Mouse (Mus musculus) stomach, embryonic 16.5 days (tissue): ENCODE results near the gene Mbnl2. TPM values are rescaled to one million over a fixed set of nuclear protein-coding genes. Genes with fewer than 3 reads are reported as not detected.

ENCODE experiments used
- ATAC-seq: fragments of 200-750 bp; cut with Nextera tagmentation; 2 replicates; pipeline ENCODE4 v1.8.0; 2017; ENCODE audit warnings: moderate number of reproducible peaks, moderate TSS enrichment; ENCODE audit not compliant: insufficient read depth, low FRiP score
- H3K27ac ChIP-seq: fragments of 300-500 bp; sonication (generic); 2 replicates; pipeline ENCODE4 v1.5.1; 2014; ENCODE audit warnings: low read length
- H3K27me3 ChIP-seq: fragments of 300-500 bp; sonication (generic); 2 replicates; pipeline ENCODE4 v1.6.1; 2014; ENCODE audit warnings: low read length, control low read depth, mixed read lengths; ENCODE audit not compliant: control insufficient read depth, insufficient read depth
- H3K36me3 ChIP-seq: fragments of 300-500 bp; sonication (generic); 2 replicates; pipeline ENCODE4 v1.6.1; 2014; ENCODE audit warnings: low read length; ENCODE audit not compliant: control insufficient read depth, insufficient read depth
- H3K4me1 ChIP-seq: fragments of 300-500 bp; sonication (generic); 2 replicates; pipeline ENCODE4 v1.6.1; 2014; ENCODE audit warnings: low read length, control low read depth, mixed read lengths; ENCODE audit not compliant: control insufficient read depth, insufficient read depth
- H3K4me2 ChIP-seq: fragments of 300-500 bp; sonication (generic); 2 replicates; pipeline ENCODE4 v1.6.1; 2014; ENCODE audit warnings: low read depth, low read length, mixed read lengths
- H3K4me3 ChIP-seq: fragments of 300-500 bp; sonication (generic); replicated peaks from 2 replicates; pipeline ENCODE4 v1.5.1; 2014; ENCODE audit warnings: mild to moderate bottlenecking, low read length
- H3K9ac ChIP-seq: fragments of 300-500 bp; sonication (generic); 2 replicates; pipeline ENCODE4 v1.6.1; 2014; ENCODE audit warnings: low read length
- H3K9me3 ChIP-seq: fragments of 300-500 bp; sonication (generic); replicated peaks from 2 replicates; pipeline ENCODE4 v1.6.1; 2016; ENCODE audit warnings: low read length, control low read depth; ENCODE audit not compliant: control insufficient read depth
- WGBS: fragments of 180-500 bp; shearing (Covaris S2); extraction: QIAGEN DNeasy Blood & Tissue Kit; methylation state at CpG from one replicate; pipeline ENCODE4 v1.1.7; 2014; 5-methylcytosine and 5-hydroxymethylcytosine counted together
- polyA plus RNA-seq: library from polyadenylated mRNA; unstranded; fragments of >200 nt; fragmentation: Nextera tagmentation; extraction: Ambion mirVana; gene quantifications from 2 replicates; pipeline ENCODE4 v1.2.1, GENCODE M21; 2015

Gene Mbnl2
- polyA plus RNA-seq, 1 experiment from 2014 or later, result 131 TPM

- H3K4me1 ChIP-seq, result peaks cover 61% of the 10 kb centered on the region
- peak; percentile 33 for ATAC-seq
- H3K27me3 ChIP-seq, result no peaks in the 10 kb centered on the region
- no peaks in the 10 kb centered on the region for H3K9me3 ChIP-seq
- 0 out of 2 replicates have a peak, but pooled peaks cover 5% of the 10 kb centered on the region for H3K36me3 ChIP-seq
- H3K9ac ChIP-seq, result no peak overlapping the region
- H3K27ac ChIP-seq, result peak overlapping the region; percentile 84
- H3K4me2 ChIP-seq, result no peak overlapping the region
- no peak overlapping the region for H3K4me3 ChIP-seq
- 55% methylated on average over 6 of the region's 6 CpGs for WGBS
Observed at GRCm38 (mm10) chr14:120292617-120293195, 17.2 kb downstream of the Mbnl2 start.

DNA sequence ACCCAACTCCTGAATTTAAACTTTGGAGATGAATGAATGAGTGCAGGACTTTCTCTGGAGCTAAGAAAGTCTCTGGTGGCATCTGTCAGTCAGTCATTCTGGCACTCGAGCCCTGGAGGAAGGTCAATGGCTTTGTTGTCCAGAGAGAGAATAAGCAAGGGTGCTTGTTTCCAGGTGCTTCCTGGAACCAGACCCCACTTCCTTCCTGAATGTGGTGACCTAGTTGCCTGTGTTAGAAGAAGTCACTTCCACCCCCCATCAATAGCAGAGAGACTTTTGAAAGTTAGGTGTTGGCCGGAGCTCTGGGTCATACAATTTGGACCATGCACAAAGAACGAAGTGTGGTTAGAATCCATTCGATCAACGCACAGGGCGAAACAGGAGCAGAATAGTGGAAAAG lies 19.0 kb downstream of the Mbnl2 start:
- Histone ChIP-seq H3K4me1 (peaks cover 66% of the 10 kb centered on the region), H3K4me2 (no peak overlapping the region), H3K9ac (no peak overlapping the region), H3K27ac (no peak overlapping the region; the same call in 1 of the 2 replicates), H3K36me3 (no peaks in the 10 kb centered on the region), H3K9me3 (no peaks in the 10 kb centered on the region), H3K4me3 (no peak overlapping the region), H3K27me3 (no peaks in the 10 kb centered on the region)
- WGBS, result 83% methylated on average over 6 of the region's 6 CpGs
- no peak for ATAC-seq

GRCm38 (mm10) chr14:120295355-120296220 lies 20.1 kb downstream of the Mbnl2 start:
- Histone ChIP-seq H3K27me3 (no peaks in the 10 kb centered on the region), H3K4me2 (no peak overlapping the region), H3K4me3 (no peak overlapping the region), H3K36me3 (no peaks in the 10 kb centered on the region), H3K27ac (peak overlapping the region; percentile 94), H3K4me1 (peaks cover 74% of the 10 kb centered on the region), H3K9me3 (no peaks in the 10 kb centered on the region), H3K9ac (no peak overlapping the region)
- no peak for ATAC-seq
- WGBS, result 78% methylated on average over 13 of the region's 13 CpGs

- Histone ChIP-seq H3K36me3 (no peaks in the 10 kb centered on the region), H3K9ac (peak overlapping the region; percentile 62), H3K4me1 (peaks cover 74% of the 10 kb centered on the region), H3K9me3 (no peaks in the 10 kb centered on the region), H3K4me2 (peak overlapping the region; percentile 39), H3K4me3 (no peak overlapping the region), H3K27me3 (no peaks in the 10 kb centered on the region), H3K27ac (peak overlapping the region; percentile 94)
- 57% methylated on average over 17 of the region's 17 CpGs for WGBS
- ATAC-seq, result no peak
Observed at GRCm38 (mm10) chr14:120296231-120297006, 20.9 kb downstream of the Mbnl2 start.

DNA sequence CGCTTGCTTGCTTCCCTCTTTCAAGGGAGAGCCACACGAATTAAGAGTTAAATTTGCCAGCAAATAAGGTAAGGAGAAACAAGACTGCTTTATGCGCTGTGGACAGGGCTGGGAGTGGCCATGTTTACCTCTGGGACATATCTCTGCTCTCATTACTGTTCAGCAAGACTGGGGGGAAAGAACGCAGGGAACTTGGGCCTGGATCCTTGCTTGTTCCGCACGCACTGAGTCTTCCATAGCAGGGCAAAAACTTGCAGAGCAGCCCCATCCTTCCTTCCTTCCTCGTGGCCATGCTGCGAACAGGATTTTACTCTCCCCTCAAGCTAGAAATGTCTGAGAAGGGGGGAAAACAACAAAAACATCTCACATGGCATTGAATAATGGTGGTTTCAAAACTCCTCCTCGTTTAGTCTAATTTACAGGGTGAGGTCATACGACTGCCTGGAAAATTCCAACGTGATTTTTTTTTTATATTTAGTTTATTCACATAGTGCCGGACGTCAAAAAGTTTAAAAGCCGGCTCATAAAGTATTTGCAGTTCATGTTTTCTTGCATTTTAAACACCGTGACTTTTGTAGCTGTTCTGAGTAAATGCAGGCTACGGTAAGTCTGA lies 21.8 kb downstream of the Mbnl2 start:
- Histone ChIP-seq H3K9ac (peak overlapping the region; percentile 62), H3K9me3 (no peaks in the 10 kb centered on the region), H3K27ac (peak overlapping the region; percentile 94), H3K36me3 (no peaks in the 10 kb centered on the region), H3K27me3 (no peaks in the 10 kb centered on the region), H3K4me3 (peak overlapping the region; percentile 10; the same call in 1 of the 2 replicates), H3K4me1 (peaks cover 65% of the 10 kb centered on the region), H3K4me2 (peak overlapping the region; percentile 39)
- peak; percentile 65; the same call in 1 of the 2 replicates for ATAC-seq
- 9% methylated on average over 16 of the region's 16 CpGs for WGBS

DNA sequence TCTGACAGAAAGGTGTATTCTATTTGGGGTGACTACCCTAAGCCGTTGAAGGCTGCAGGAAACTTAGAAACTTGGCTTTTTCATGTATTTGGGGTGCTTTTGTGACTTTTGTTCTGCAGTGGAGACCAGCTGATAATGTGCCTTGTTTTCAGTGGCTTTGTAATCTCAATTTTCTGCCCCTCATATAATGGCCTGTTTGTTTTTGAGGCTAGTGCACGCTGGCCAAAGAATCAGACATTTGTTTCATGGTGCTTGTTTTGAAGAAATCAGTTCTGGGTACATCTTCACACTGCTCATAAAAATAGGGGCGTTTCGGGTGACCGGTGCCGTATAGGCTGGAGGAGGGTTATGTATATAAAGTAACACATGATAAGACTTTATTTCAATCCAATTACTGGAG lies 22.4 kb downstream of the Mbnl2 start:
- no peaks in the 10 kb centered on the region for H3K9me3 ChIP-seq
- peaks cover 65% of the 10 kb centered on the region for H3K4me1 ChIP-seq
- H3K36me3 ChIP-seq, result no peaks in the 10 kb centered on the region
- H3K9ac ChIP-seq, result peak overlapping the region; percentile 59
- 0 out of 2 replicates have a peak overlapping the region, but pooled peaks have one; percentile 10 for H3K4me3 ChIP-seq
- WGBS, result 64% methylated on average over 6 of the region's 6 CpGs
- no peak for ATAC-seq
- peak overlapping the region; percentile 39 for H3K4me2 ChIP-seq
- peak overlapping the region; percentile 94 for H3K27ac ChIP-seq
- H3K27me3 ChIP-seq, result no peaks in the 10 kb centered on the region

GRCm38 (mm10) chr14:120298439-120298838 lies 23.0 kb downstream of the Mbnl2 start:
- WGBS, result 63% methylated on average over 5 of the region's 5 CpGs
- Histone ChIP-seq H3K9me3 (no peaks in the 10 kb centered on the region), H3K4me3 (no peak overlapping the region), H3K36me3 (no peaks in the 10 kb centered on the region), H3K4me2 (no peak overlapping the region), H3K9ac (no peak overlapping the region), H3K27ac (no peak overlapping the region), H3K4me1 (peaks cover 65% of the 10 kb centered on the region), H3K27me3 (no peaks in the 10 kb centered on the region)
- ATAC-seq, result no peak

DNA sequence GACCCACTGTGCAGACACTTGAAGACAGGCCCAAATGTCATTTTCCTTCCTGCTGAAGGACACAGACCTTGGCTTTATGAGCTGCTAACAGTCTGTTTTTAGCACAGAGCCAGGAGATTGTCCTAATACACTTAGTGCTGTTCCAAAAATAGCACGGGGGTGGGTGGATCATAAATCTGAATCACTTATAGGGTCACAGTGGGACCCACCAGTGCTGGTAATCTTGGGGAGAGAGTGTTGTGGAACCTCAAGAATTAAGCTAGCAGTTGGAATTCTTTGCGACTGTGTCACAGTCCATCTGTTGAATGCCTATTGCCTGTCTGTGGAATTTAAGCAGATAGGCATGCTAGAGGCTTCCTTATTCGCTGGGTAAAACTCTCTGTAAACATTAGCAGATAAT lies 24.2 kb downstream of the Mbnl2 start:
- Histone ChIP-seq H3K4me1 (peaks cover 60% of the 10 kb centered on the region), H3K9ac (no peak overlapping the region), H3K4me3 (no peak overlapping the region), H3K27me3 (no peaks in the 10 kb centered on the region), H3K36me3 (no peaks in the 10 kb centered on the region), H3K27ac (peak overlapping the region; percentile 72), H3K9me3 (no peaks in the 10 kb centered on the region), H3K4me2 (no peak overlapping the region)
- ATAC-seq, result 0 out of 2 replicates have a peak, but pooled peaks have one; percentile 15
- 16% methylated on average over 3 of the region's 3 CpGs for WGBS
